8 mouse cellular contexts compared by ENCODE assay signal in the genomic region with DNA sequence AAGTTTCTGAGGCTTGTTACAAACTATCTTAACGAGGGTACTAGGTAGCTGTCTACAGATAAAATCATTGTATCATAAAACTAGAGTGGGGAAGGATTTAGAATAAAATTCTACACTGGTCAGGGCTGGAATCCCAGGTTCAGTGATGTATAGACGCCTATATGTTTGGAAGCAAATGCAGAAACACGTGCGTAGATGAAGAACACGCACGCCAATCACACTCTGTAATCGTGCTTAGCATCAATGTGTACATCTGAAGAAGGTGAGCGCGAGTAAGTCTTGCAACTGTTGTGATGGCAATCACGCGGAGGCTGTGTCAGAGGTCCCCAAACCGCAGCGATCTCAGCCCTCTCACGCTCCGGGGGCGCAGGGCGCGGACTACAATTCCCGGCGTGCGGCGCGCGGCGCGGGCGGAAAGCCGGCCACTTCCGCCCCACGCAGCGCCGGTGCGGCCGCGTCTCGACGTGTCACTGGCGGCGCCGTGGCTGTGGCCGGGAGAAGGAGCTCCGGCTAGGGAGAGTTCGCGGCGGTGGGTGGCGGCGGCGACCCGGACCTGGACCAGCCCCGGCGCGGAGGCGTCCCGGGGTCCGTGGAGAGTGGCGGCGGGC. TPM values are rescaled to one million over a fixed set of nuclear protein-coding genes. Genes with fewer than 3 reads are reported as not detected.
DNase-seq lines count a peak whose midpoint lies in the region; ATAC-seq and TF ChIP-seq lines count a peak whose summit lies in the region.

A gene (plus strand): TSS at position 536 of the 608 bp plus-strand sequence.

- H3K9me3 ChIP-seq in CH12.LX (replicated peaks; ENCODE audit: low read length), result no peaks in the 10 kb centered on the region
- H3K9me3 ChIP-seq in forebrain, embryonic 13.5 days (replicated peaks), result no peaks in the 10 kb centered on the region
- no peaks in the 10 kb centered on the region for H3K9me3 ChIP-seq in liver, postnatal 0 days (ENCODE audit: low read length)
- H3K9me3 ChIP-seq in neural tube, embryonic 14.5 days (ENCODE audit: control insufficient read depth, low read length), result no peaks in the 10 kb centered on the region

- under 1% methylated on average over 48 of the region's 57 CpGs for WGBS in forebrain, embryonic 13.5 days
- WGBS in large intestine, adult 2 months, result under 1% methylated on average over 56 of the region's 57 CpGs
- under 1% methylated on average over 48 of the region's 57 CpGs for WGBS in liver, postnatal 0 days (ENCODE audit: insufficient replicate concordance)
- WGBS in neural tube, embryonic 14.5 days, result under 1% methylated on average over 44 of the region's 57 CpGs

- H3K4me3 ChIP-seq in CH12.LX (replicated peaks in 1 of 3; ENCODE audit: low read depth in 2 of 3, low read length in 2 of 3, poor library complexity in 1 of 3), result peak within 1 kb of the TSS; percentile 80 to 91 (median 84)
- H3K4me3 ChIP-seq in forebrain, embryonic 13.5 days, result peak within 1 kb of the TSS; percentile 93
- H3K4me3 ChIP-seq in liver, postnatal 0 days (ENCODE audit: low read depth, low read length), result peak within 1 kb of the TSS; percentile 96
- peak within 1 kb of the TSS; percentile 91 for H3K4me3 ChIP-seq in neural tube, embryonic 14.5 days (ENCODE audit: low read depth, low read length)

- H3K27ac ChIP-seq in CH12.LX (ENCODE audit: insufficient read depth, low read depth), result peak within 1 kb of the TSS; percentile 30
- peak within 1 kb of the TSS; percentile 41; the same call in 1 of the 2 replicates for H3K27ac ChIP-seq in forebrain, embryonic 13.5 days
- peak within 1 kb of the TSS; percentile 98 for H3K27ac ChIP-seq in liver, postnatal 0 days (ENCODE audit: low read depth)
- H3K27ac ChIP-seq in neural tube, embryonic 14.5 days (ENCODE audit: low read depth, low read length), result peak within 1 kb of the TSS; percentile 62

- TF ChIP-seq POLR2A in CH12.LX (IDR thresholded peaks at IDR 0.05; ENCODE audit: low read depth, low read length), result peak; percentile 84

- peaks cover 16 to 33% of the 10 kb centered on the region in 2 experiments for H3K36me3 ChIP-seq in CH12.LX (replicated peaks in 1 of 2; ENCODE audit: control insufficient read depth in 1 of 2, insufficient read depth in 1 of 2, low read length in 1 of 2)
- peaks cover 21% of the 10 kb centered on the region; the same call in 1 of the 2 replicates for H3K36me3 ChIP-seq in forebrain, embryonic 13.5 days (ENCODE audit: poor library complexity, severe bottlenecking)
- peaks cover 12% of the 10 kb centered on the region for H3K36me3 ChIP-seq in liver, postnatal 0 days (replicated peaks; ENCODE audit: insufficient read depth, low read length)
- no peaks in the 10 kb centered on the region for H3K36me3 ChIP-seq in neural tube, embryonic 14.5 days (ENCODE audit: control insufficient read depth, insufficient read depth, low read length)

- dilution Hi-C loops in CH12.LX (cut with MboI; ENCODE audit: extremely low pct_ligation_motif_present, extremely low pct_unique_long_range_greater_than_20kb, low sequenced_read_pairs), result no loop called here

- peak within 1 kb of the TSS; percentile 90; the same call in 1 of the 2 replicates for H3K4me2 ChIP-seq in CH12.LX (ENCODE audit: insufficient read depth, low read depth, poor library complexity, severe bottlenecking)
- peak within 1 kb of the TSS; percentile 86 for H3K4me2 ChIP-seq in forebrain, embryonic 13.5 days
- H3K4me2 ChIP-seq in liver, postnatal 0 days (ENCODE audit: low read depth, low read length), result peak within 1 kb of the TSS; percentile 76
- peak within 1 kb of the TSS; percentile 87 for H3K4me2 ChIP-seq in neural tube, embryonic 14.5 days (ENCODE audit: low read depth, low read length)

- peak; percentile 98 for ATAC-seq in forebrain, embryonic 13.5 days
- ATAC-seq in liver, postnatal 0 days, result peak; percentile 83
- ATAC-seq in neural tube, embryonic 14.5 days (ENCODE audit: low read depth), result peak; percentile 97

- peak; percentile 24; the same call in 1 of the 2 replicates for TF ChIP-seq EP300 in CH12.LX (IDR thresholded peaks at IDR 0.05; ENCODE audit: low read length)
- no peak for TF ChIP-seq EP300 in liver, postnatal 0 days (IDR thresholded peaks at IDR 0.05; ENCODE audit: low read depth)

- intact Hi-C loops in heart, postnatal 10 days (cut with DNase I), result loop anchor here (2.0 kb wide), 1 partner anchor 29 kb away; no protein-coding TSS in a partner anchor

- peak; percentile 75 for DNase-seq in CH12.LX (ENCODE audit: extremely low read depth)
- DNase-seq in c-Kit-positive CD71-positive TER-119-negative erythroid progenitor cells, embryonic 14.5 days (ENCODE audit: low read depth), result peak; percentile 69
- peak; percentile 86 to 87 for DNase-seq in heart, postnatal 10 days
- DNase-seq in large intestine, adult 2 months (ENCODE audit: low read depth, low spot score), result no peak
- DNase-seq in liver, postnatal 0 days, result peak; percentile 89
- DNase-seq in testis, postnatal 10 days (ENCODE audit: low spot score), result peak; percentile 89

- H3K79me2 ChIP-seq in CH12.LX (replicated peaks; ENCODE audit: control insufficient read depth, extremely low read depth, insufficient read depth, poor library complexity, severe bottlenecking), result peaks cover 41% of the 10 kb centered on the region

- no peak for TF ChIP-seq RAD21 in CH12.LX (IDR thresholded peaks at IDR 0.05; ENCODE audit: low read depth, low read length)

- H3K9ac ChIP-seq in CH12.LX (ENCODE audit: insufficient read depth, low read depth), result peak within 1 kb of the TSS; percentile 87
- H3K9ac ChIP-seq in forebrain, embryonic 13.5 days, result peak within 1 kb of the TSS; percentile 96
- peak within 1 kb of the TSS; percentile 99 for H3K9ac ChIP-seq in liver, postnatal 0 days (replicated peaks)
- H3K9ac ChIP-seq in neural tube, embryonic 14.5 days (replicated peaks; ENCODE audit: low read depth, low read length), result peak within 1 kb of the TSS; percentile 90

- H3K27me3 ChIP-seq in CH12.LX (replicated peaks), result no peaks in the 10 kb centered on the region
- H3K27me3 ChIP-seq in forebrain, embryonic 13.5 days, result no peaks in the 10 kb centered on the region
- no peaks in the 10 kb centered on the region for H3K27me3 ChIP-seq in liver, postnatal 0 days (ENCODE audit: insufficient read depth, low read length)
- no peaks in the 10 kb centered on the region for H3K27me3 ChIP-seq in neural tube, embryonic 14.5 days (ENCODE audit: control insufficient read depth, insufficient read depth, low read length)

- H3K4me1 ChIP-seq in CH12.LX (ENCODE audit: control insufficient read depth in 1 of 2, insufficient read depth in 2 of 2), result peaks cover 10 to 57% of the 10 kb centered on the region in 2 experiments
- H3K4me1 ChIP-seq in forebrain, embryonic 13.5 days, result peaks cover 35% of the 10 kb centered on the region
- H3K4me1 ChIP-seq in liver, postnatal 0 days (ENCODE audit: insufficient read depth), result peaks cover 41% of the 10 kb centered on the region
- H3K4me1 ChIP-seq in neural tube, embryonic 14.5 days (ENCODE audit: control insufficient read depth, insufficient read depth, low read length), result peaks cover 15% of the 10 kb centered on the region; the same call in 1 of the 2 replicates

- no peak for TF ChIP-seq CTCF in CH12.LX (conservative IDR thresholded peaks at IDR 0.05 in 1 of 2, IDR thresholded peaks at IDR 0.05 in 1 of 2; ENCODE audit: low read depth in 2 of 2, low read length in 2 of 2)
- no peak for TF ChIP-seq CTCF in liver, postnatal 0 days (IDR thresholded peaks at IDR 0.05; ENCODE audit: low read depth)

- in situ Hi-C loops in CH12.LX (cut with MboI; ENCODE audit: low pct_ligation_motif_present, low pct_unique_long_range_greater_than_20kb, low sequenced_read_pairs), result no loop called here

TF ChIP-seq in CH12.LX, 34 proteins besides CTCF, POLR2A, EP300 and RAD21 (continues in another document):
- TF ChIP-seq ZC3H11A (IDR thresholded peaks at IDR 0.05; ENCODE audit: low read depth, low read length) (no peak), MEF2A (IDR thresholded peaks at IDR 0.05; ENCODE audit: borderline replicate concordance, low read depth, low read length) (peak; percentile 62), JUN (IDR thresholded peaks at IDR 0.05; ENCODE audit: insufficient read depth, low read depth, low read length) (no peak), BHLHE40 (IDR thresholded peaks at IDR 0.05; ENCODE audit: low read depth, low read length) (peak; percentile 90), MXI1 (IDR thresholded peaks at IDR 0.05; ENCODE audit: low read depth, low read length) (peak; percentile 93), CHD2 (IDR thresholded peaks at IDR 0.05; ENCODE audit: low read length) (no peak), POLR2AphosphoS2 (IDR thresholded peaks at IDR 0.05; ENCODE audit: low read depth, low read length) (no peak; the same call in 1 of the 2 replicates), PAX5 (IDR thresholded peaks at IDR 0.05; ENCODE audit: low read length) (no peak), HCFC1 (IDR thresholded peaks at IDR 0.05; ENCODE audit: low read depth, low read length) (peak; percentile 94), MAZ (IDR thresholded peaks at IDR 0.05; ENCODE audit: low read depth, low read length) (peak; percentile 74), NELFE (IDR thresholded peaks at IDR 0.05; ENCODE audit: low read depth, low read length) (peak; percentile 88), NRF1 (IDR thresholded peaks at IDR 0.05; ENCODE audit: low read depth, low read length) (peak; percentile 66), IRF4 (IDR thresholded peaks at IDR 0.05; ENCODE audit: low read depth, low read length) (no peak; the same call in 1 of the 2 replicates), SIN3A (IDR thresholded peaks at IDR 0.05; ENCODE audit: low read length) (peak; percentile 92), JUND (conservative IDR thresholded peaks at IDR 0.05; ENCODE audit: low read depth, low read length) (no peak), TCF12 (IDR thresholded peaks at IDR 0.05; ENCODE audit: low read depth, low read length) (peak; percentile 89), RCOR1 (conservative IDR thresholded peaks at IDR 0.05; ENCODE audit: low read depth, low read length) (no peak), CHD1 (IDR thresholded peaks at IDR 0.05; ENCODE audit: low read depth, low read length) (peak; percentile 33; the same call in 1 of the 2 replicates), MAFK (IDR thresholded peaks at IDR 0.05; ENCODE audit: insufficient replicate concordance, low read length) (no peak), KAT2A (IDR thresholded peaks at IDR 0.05; ENCODE audit: insufficient replicate concordance, low read length) (peak; percentile 95; the same call in 1 of the 2 replicates)

RNA-seq across cellular contexts. Expression of the gene that starts here (rescaled TPM):
- total RNA-seq in CH12.LX (2012; rRNA removed) (54.1 and 60.5 TPM in 2 replicates), CH12.LX (2014; rRNA removed) (98.5 and 104 TPM in 2 replicates)
- polyA plus RNA-seq in CH12.LX (2012; ENCODE audit: insufficient read length, low read depth), result 137 and 143 TPM in 2 replicates
- 49.8 and 51.0 TPM in 2 replicates for polyA plus RNA-seq in forebrain, embryonic 13.5 days (2015; fragmentation: Nextera tagmentation; extraction: Ambion mirVana)
- total RNA-seq in heart, postnatal 10 days (2021), result 10 to 100 TPM; 44.6 to 45.7 TPM
- 78.2 and 106 TPM in 2 replicates for polyA plus RNA-seq in large intestine, adult 2 months (2012; rRNA removed)
- polyA plus RNA-seq in liver, postnatal 0 days (2015; fragmentation: Nextera tagmentation; extraction: Ambion mirVana), result 33.6 and 37.3 TPM in 2 replicates
- 34.5 and 49.7 TPM in 2 replicates for polyA plus RNA-seq in neural tube, embryonic 14.5 days (2014; fragmentation: Nextera tagmentation; extraction: Ambion mirVana)

Comparison
In these comparisons a context has a peak if more than half of its experiments do, and no peak if none do; other contexts are left out.
1. H3K27ac ChIP-seq: peak in every context shown above with its lines; median percentile 98 in liver, postnatal 0 days; 62 in neural tube, embryonic 14.5 days; 41 in forebrain, embryonic 13.5 days; 30 in CH12.LX.